Mouse (Mus musculus) brain, embryonic 14.5 days (tissue): Measurements from ENCODE around the gene Esyt1.

ENCODE experiments used
- CTCF ChIP-seq: fragments of 200-500 bp; IDR thresholded peaks from 2 replicates; pipeline ENCODE4 v1.5.1; 2012; ENCODE audit warnings: inconsistent platforms, mild to moderate bottlenecking, moderate library complexity, borderline replicate concordance; ENCODE audit not compliant: insufficient read depth, insufficient read length; ENCODE audit errors: extremely low read depth
- POLR2A ChIP-seq: fragments of 200-500 bp; IDR thresholded peaks from 2 replicates; pipeline ENCODE4 v1.6.1; 2012; ENCODE audit warnings: mild to moderate bottlenecking, inconsistent platforms, borderline replicate concordance; ENCODE audit not compliant: poor library complexity, insufficient read depth, insufficient read length, severe bottlenecking; ENCODE audit errors: extremely low read depth

- TF ChIP-seq POLR2A = no peak
- TF ChIP-seq CTCF = no peak
Measured at GRCm38 (mm10) chr10:128522351-128522750, 3.3 kb downstream of the Esyt1 start.
